Mouse (Mus musculus): Measurements from ENCODE around the gene Gm6882. TPM values are rescaled to one million over a fixed set of nuclear protein-coding genes. Genes with fewer than 3 reads are reported as not detected.
"Not testable (repeated sequence)": the region's sequence is repeated elsewhere in the genome, so short reads cannot be mapped to it uniquely, and the experiment has no call there.

Gene Gm6882
- polyA plus RNA-seq (2015; fragmentation: Nextera tagmentation; extraction: Ambion mirVana): not detected in 2 replicates

DNA sequence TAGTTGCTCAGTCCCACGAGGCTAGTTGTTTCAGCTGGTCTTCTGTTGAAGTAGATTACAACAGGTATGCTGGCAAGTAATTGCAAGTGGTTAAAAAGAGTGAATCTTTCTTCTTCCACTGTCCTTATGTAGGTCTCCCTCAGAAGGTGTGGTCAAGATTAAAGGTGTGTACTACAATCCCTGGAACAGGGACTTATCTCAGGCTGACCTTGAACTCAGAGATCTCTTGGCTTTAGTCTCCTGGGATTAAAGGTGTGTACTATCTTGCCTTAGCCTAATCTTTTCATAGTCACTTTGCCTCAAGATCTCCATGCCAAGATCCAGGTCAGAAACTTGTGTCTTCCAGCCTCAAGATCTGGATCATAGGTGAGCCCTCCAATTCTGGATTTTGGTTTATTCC lies at the start of gene Gm6882:
TSS of gene Gm6882 (minus strand) at position 101 of the 400 bp plus-strand sequence.
- not testable (repeated sequence) for H3K4me3 ChIP-seq; H3K9ac ChIP-seq; H3K4me1 ChIP-seq; ATAC-seq (replicated peaks); H3K27me3 ChIP-seq (replicated peaks); H3K9me3 ChIP-seq; H3K4me2 ChIP-seq; H3K36me3 ChIP-seq (replicated peaks); H3K27ac ChIP-seq
- 47% methylated on average over 1 of the region's 1 CpGs for WGBS

Other genes with a start within 250 kb of the Gm6882 start
- gene Gm5157, start 242.3 kb downstream of the Gm6882 start, polyA plus RNA-seq (2015; fragmentation: Nextera tagmentation; extraction: Ambion mirVana): not detected in 2 replicates
- gene Vmn1r124, start 172.1 kb downstream of the Gm6882 start, polyA plus RNA-seq (2015; fragmentation: Nextera tagmentation; extraction: Ambion mirVana): not detected in 2 replicates
- gene Vmn1r125, start 160.6 kb downstream of the Gm6882 start, polyA plus RNA-seq (2015; fragmentation: Nextera tagmentation; extraction: Ambion mirVana): not detected in 2 replicates
- gene Vmn1r126, start 131.3 kb downstream of the Gm6882 start, polyA plus RNA-seq (2015; fragmentation: Nextera tagmentation; extraction: Ambion mirVana): not detected in 2 replicates
- not detected in 2 replicates for gene Vmn1r127, start 112.9 kb downstream of the Gm6882 start, polyA plus RNA-seq (2015; fragmentation: Nextera tagmentation; extraction: Ambion mirVana)
- gene Vmn1r128, start 83.4 kb downstream of the Gm6882 start, polyA plus RNA-seq (2015; fragmentation: Nextera tagmentation; extraction: Ambion mirVana): not detected in 2 replicates
- not detected in 2 replicates for gene Vmn1r129, start 71.5 kb downstream of the Gm6882 start, polyA plus RNA-seq (2015; fragmentation: Nextera tagmentation; extraction: Ambion mirVana)
- not detected in 2 replicates for gene Vmn1r130, start 79.0 kb upstream of the Gm6882 start, polyA plus RNA-seq (2015; fragmentation: Nextera tagmentation; extraction: Ambion mirVana)
- not detected in 2 replicates for gene Vmn1r131, start 113.3 kb upstream of the Gm6882 start, polyA plus RNA-seq (2015; fragmentation: Nextera tagmentation; extraction: Ambion mirVana)
- gene Vmn1r132, start 181.3 kb upstream of the Gm6882 start, polyA plus RNA-seq (2015; fragmentation: Nextera tagmentation; extraction: Ambion mirVana): not detected in 2 replicates

All from midbrain, embryonic 15.5 days (tissue).